Mouse (Mus musculus) kidney, embryonic 14.5 days (tissue): ENCODE data around the gene Rae1. TPM values are rescaled to one million over a fixed set of nuclear protein-coding genes. Genes with fewer than 3 reads are reported as not detected.

ENCODE experiments used
- polyA plus RNA-seq: library from polyadenylated mRNA; unstranded; fragments of >200 nt; fragmentation: Nextera tagmentation; extraction: Ambion mirVana; gene quantifications from 2 replicates; pipeline ENCODE4 v1.2.1, GENCODE M21; 2014

Rae1 gene
- polyA plus RNA-seq, 1 experiment from 2014 or later = 155 TPM

Other genes starting within 250 kb of the Rae1 start
- 49.3 and 54.2 TPM in 2 replicates for gene Bmp7, start 59.8 kb upstream of the Rae1 start, polyA plus RNA-seq
- gene Spo11, start 22.4 kb upstream of the Rae1 start, polyA plus RNA-seq = 0.17 and 0.34 TPM in 2 replicates
- 41.3 and 42.6 TPM in 2 replicates for gene Rbm38, start 20.4 kb downstream of the Rae1 start, polyA plus RNA-seq
- 0.07 and 0.08 TPM in 2 replicates for gene Ctcfl, start 119.4 kb downstream of the Rae1 start, polyA plus RNA-seq
- 0.60 and 3.0 TPM in 2 replicates for gene Pck1, start 152.9 kb downstream of the Rae1 start, polyA plus RNA-seq
- gene Zbp1, start 218.8 kb downstream of the Rae1 start, polyA plus RNA-seq = 0.26 TPM in 1 of 2 replicates, not detected in the other